Mouse (Mus musculus) ES-E14 (cell line): Measurements from ENCODE around the gene Scd4. TPM values are rescaled to one million over a fixed set of nuclear protein-coding genes. Genes with fewer than 3 reads are reported as not detected.

Experiments used
- DNase-seq: peaks from one replicate; pipeline ENCODE4 v3.0.0-alpha.2; 2013; ENCODE audit warnings: low read depth, low spot score
- H3K27ac ChIP-seq: 2 replicates; pipeline ENCODE4 v1.5.1; 2012; ENCODE audit warnings: low read depth, mild to moderate bottlenecking, low read length, moderate library complexity, mixed read lengths; ENCODE audit not compliant: poor library complexity, insufficient read depth, severe bottlenecking
- H3K36me3 ChIP-seq: 2 replicates; pipeline ENCODE4 v1.6.1; 2012; ENCODE audit warnings: mild to moderate bottlenecking, low read length, moderate library complexity, mixed read lengths; ENCODE audit not compliant: control insufficient read depth, poor library complexity, insufficient read depth, severe bottlenecking
- H3K4me1 ChIP-seq, 2 experiments: fragments of 150-350 bp in 1 of 2; sonication (generic) in 1 of 2; 2 replicates each; pipeline ENCODE4 v1.6.1; 2012; ENCODE audit warnings: low read length in 2 of 2, mild to moderate bottlenecking in 1 of 2, mixed read lengths in 1 of 2; ENCODE audit not compliant: control insufficient read depth in 2 of 2, insufficient read depth in 2 of 2, poor library complexity in 1 of 2
- H3K4me3 ChIP-seq, 2 experiments: fragments of 150-350 bp in 1 of 2; sonication (generic) in 1 of 2; 2 replicates each; pipeline ENCODE4 v1.5.1; 2012; ENCODE audit warnings: low read length in 2 of 2, low read depth in 1 of 2, mild to moderate bottlenecking in 1 of 2, mixed read lengths in 1 of 2; ENCODE audit not compliant: insufficient read depth in 1 of 2, poor library complexity in 1 of 2, severe bottlenecking in 1 of 2
- H3K9ac ChIP-seq: 2 replicates; pipeline ENCODE4 v1.6.1; 2012; ENCODE audit warnings: low read depth, mild to moderate bottlenecking, low read length, mixed read lengths; ENCODE audit not compliant: poor library complexity, insufficient read depth, severe bottlenecking
- H3K9me3 ChIP-seq: fragments of 150-350 bp; sonication (generic); 2 replicates; pipeline ENCODE4 v1.6.1; 2012; ENCODE audit warnings: low read depth, mild to moderate bottlenecking, low read length; ENCODE audit not compliant: control insufficient read depth, insufficient read depth
- CHD2 ChIP-seq: IDR thresholded peaks from 2 replicates; pipeline ENCODE4 v1.6.1; 2014; ENCODE audit warnings: mild to moderate bottlenecking, low read depth, low read length, inconsistent platforms
- HCFC1 ChIP-seq: IDR thresholded peaks from 2 replicates; pipeline ENCODE4 v1.6.1; 2012; ENCODE audit warnings: low read length, inconsistent platforms, borderline replicate concordance; ENCODE audit not compliant: insufficient read depth
- MAFK ChIP-seq: IDR thresholded peaks from 2 replicates; pipeline ENCODE4 v1.6.1; 2014; ENCODE audit warnings: mild to moderate bottlenecking, low read depth, low read length, inconsistent platforms; ENCODE audit not compliant: insufficient read depth
- ZC3H11A ChIP-seq: IDR thresholded peaks from 2 replicates; pipeline ENCODE4 v1.6.1; 2012; ENCODE audit warnings: low read depth, mild to moderate bottlenecking, inconsistent platforms, low read length, borderline replicate concordance
- ZNF384 ChIP-seq: IDR thresholded peaks from 2 replicates; pipeline ENCODE4 v1.6.1; 2012; ENCODE audit warnings: low read depth, low read length, inconsistent platforms
- in situ Hi-C, 2 experiments: fragments of 600-800 bp; cut with MboI; formaldehyde crosslinking; loops; one replicate each; pipeline ENCODE4 v1.15.1; 2025; ENCODE audit warnings: low sequenced_read_pairs in 2 of 2, inconsistent platforms in 1 of 2; ENCODE audit not compliant: unreplicated experiment in 2 of 2
- total RNA-seq: library from RNA; depleted of rRNA; stranded (reverse); fragments of 300-350 nt; gene quantifications from 2 replicates; pipeline ENCODE4 v1.2.3, GENCODE M21; 2012

Gene Scd4
- total RNA-seq, 1 experiment = 0.13 TPM

GRCm38 (mm10) chr19:44370231-44370630, 37.3 kb downstream of the Scd4 start:
- no peak overlapping the region for H3K4me3 ChIP-seq
- in situ Hi-C loops = loop anchor here in 1 of 2 experiments (5.0 kb wide), 1 partner anchor 47 kb away; no protein-coding TSS in a partner anchor
- H3K27ac ChIP-seq = no peak overlapping the region
- TF ChIP-seq ZC3H11A = no peak
- TF ChIP-seq ZNF384 = no peak
- TF ChIP-seq MAFK = no peak
- TF ChIP-seq HCFC1 = no peak
- TF ChIP-seq CHD2 = no peak
- H3K9ac ChIP-seq = no peak overlapping the region
- H3K9me3 ChIP-seq = no peaks in the 10 kb centered on the region
- H3K4me1 ChIP-seq = no peaks in the 10 kb centered on the region
- no peaks in the 10 kb centered on the region for H3K36me3 ChIP-seq
- no peak for DNase-seq

DNA sequence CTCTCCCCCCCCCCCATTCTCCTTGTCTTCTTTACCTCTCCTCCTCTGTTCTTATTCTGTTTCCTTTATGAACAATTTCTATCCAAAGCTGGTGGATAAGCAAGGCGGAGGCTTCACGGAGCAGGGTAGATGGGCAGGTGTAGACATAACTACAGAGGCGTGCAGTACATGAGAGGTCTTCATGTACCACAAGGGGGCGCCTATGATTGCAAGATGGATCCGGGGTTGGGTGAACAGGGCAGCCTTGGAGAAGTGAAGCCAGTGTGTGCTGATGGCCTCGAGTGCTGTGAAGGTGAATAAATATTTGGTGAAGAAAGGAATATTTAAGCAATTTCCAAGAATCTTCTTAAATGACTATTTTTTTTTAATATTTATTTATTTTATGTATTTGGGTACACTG, 40.1 kb downstream of the Scd4 start:
- in situ Hi-C loops = loop anchor here in 1 of 2 experiments (5.0 kb wide), 1 partner anchor 44 kb away; no protein-coding TSS in a partner anchor
- Histone ChIP-seq H3K36me3 (no peaks in the 10 kb centered on the region), H3K4me3 (no peak overlapping the region), H3K4me1 (peaks cover 7 to 9% of the 10 kb centered on the region in 2 experiments), H3K9ac (no peak overlapping the region), H3K27ac (no peak overlapping the region), H3K9me3 (no peaks in the 10 kb centered on the region)
- DNase-seq = peak; percentile 77
- peak; percentile 77; the same call in 1 of the 2 replicates for TF ChIP-seq ZC3H11A
- TF ChIP-seq ZNF384 = no peak

DNA sequence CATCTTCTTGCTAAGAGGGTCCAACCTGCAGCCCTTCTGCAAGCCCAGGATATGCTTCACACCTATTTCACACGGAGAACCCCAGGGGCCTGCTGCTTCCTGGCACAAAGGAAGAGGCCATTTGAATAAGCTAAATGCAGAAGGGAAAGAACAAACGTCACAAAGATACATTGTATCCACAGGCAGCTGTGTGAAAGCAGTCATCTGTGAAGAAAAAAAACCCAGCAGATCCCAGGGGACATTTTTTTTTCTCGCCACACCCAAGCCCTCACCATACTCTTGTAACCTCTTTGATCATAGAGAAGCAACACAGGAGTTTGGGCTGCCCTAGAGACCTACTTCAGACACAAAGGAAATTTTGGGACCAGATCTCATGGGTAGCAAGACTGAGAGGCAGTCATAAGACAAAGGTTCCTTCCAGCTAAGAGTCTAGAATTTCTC, 43.6 kb downstream of the Scd4 start:
- H3K9ac ChIP-seq = no peak overlapping the region
- no peak overlapping the region for H3K27ac ChIP-seq
- in situ Hi-C loops = no loop called here
- TF ChIP-seq ZNF384 = peak; percentile 79
- no peak for TF ChIP-seq CHD2
- no peak overlapping the region for H3K4me3 ChIP-seq
- DNase-seq = no peak
- no peaks in the 10 kb centered on the region for H3K9me3 ChIP-seq
- H3K4me1 ChIP-seq = peaks cover 7 to 14% of the 10 kb centered on the region in 2 experiments
- no peaks in the 10 kb centered on the region for H3K36me3 ChIP-seq

- no peak overlapping the region for H3K9ac ChIP-seq
- TF ChIP-seq MAFK (no peak), HCFC1 (no peak), CHD2 (no peak), ZNF384 (no peak), ZC3H11A (no peak)
- no peak overlapping the region for H3K27ac ChIP-seq
- in situ Hi-C loops = no loop called here
- H3K4me1 ChIP-seq = peaks cover 7 to 14% of the 10 kb centered on the region in 2 experiments
- H3K9me3 ChIP-seq = no peaks in the 10 kb centered on the region
- H3K36me3 ChIP-seq = no peaks in the 10 kb centered on the region
- no peak for DNase-seq
- H3K4me3 ChIP-seq = no peak overlapping the region
These were observed 44.9 kb downstream of the Scd4 start for GRCm38 (mm10) chr19:44377629-44378375.

DNA sequence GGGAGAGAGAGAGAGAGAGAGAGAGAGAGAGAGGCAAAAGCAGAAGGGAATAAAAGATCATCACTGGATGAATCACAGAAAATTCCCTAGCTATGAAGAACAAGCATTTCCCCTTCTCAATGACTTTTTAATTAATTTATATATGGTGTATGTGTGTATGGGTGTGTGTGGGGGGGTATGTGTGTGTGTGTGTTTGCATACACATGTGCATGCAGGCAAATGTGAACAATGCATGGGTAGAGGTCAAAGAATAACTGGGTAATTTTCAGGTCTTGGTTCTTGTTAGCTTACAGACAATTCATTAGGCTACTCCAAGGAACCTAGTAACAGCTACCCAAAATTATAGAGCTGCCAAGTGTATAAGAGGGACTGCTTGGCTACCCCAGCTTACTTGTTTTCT, 46.2 kb downstream of the Scd4 start:
- Histone ChIP-seq H3K27ac (no peak overlapping the region), H3K36me3 (no peaks in the 10 kb centered on the region), H3K4me1 (peaks cover 7 to 14% of the 10 kb centered on the region in 2 experiments), H3K9me3 (no peaks in the 10 kb centered on the region), H3K4me3 (no peak overlapping the region), H3K9ac (no peak overlapping the region)
- in situ Hi-C loops = no loop called here
- DNase-seq = no peak
- TF ChIP-seq ZC3H11A (no peak), ZNF384 (no peak), HCFC1 (no peak), CHD2 (no peak), MAFK (no peak)
